ENCODE assay signal across 24 mouse cellular contexts in the genomic region with DNA sequence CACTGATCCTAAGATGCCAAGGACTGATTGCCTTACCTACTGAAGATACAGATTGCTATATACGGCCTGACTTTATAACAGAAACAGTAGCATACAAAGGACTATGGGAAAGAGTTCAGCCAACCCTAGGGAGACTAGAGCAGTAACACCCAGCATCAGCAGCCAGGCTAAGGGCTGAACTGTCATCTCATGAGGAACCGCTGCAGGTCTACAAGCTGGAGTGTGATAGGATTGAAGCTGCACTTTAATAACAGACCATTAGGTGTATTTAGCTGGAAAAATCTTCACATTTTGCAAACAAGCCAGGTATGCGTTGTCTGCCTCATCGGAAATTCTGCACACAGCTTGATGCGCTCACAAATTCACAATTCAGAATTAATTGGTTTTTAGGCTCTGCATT.
DNase-seq lines count a peak whose midpoint lies in the region; ATAC-seq and TF ChIP-seq lines count a peak whose summit lies in the region.
"Had no signal": no experiment of that assay in that cellular context is flagged by ENCODE, and none has a peak within 500 bp of the region (broad histone marks: within the 10 kb centered on the region; RNA-seq: fewer than 3 reads in every experiment).

No protein-coding gene starts in this region.

- 74% methylated on average over 5 of the region's 5 CpGs for WGBS in hindbrain, embryonic 16.5 days
- WGBS in hindbrain, embryonic 12.5 days: 88% methylated on average over 5 of the region's 5 CpGs
- 68% methylated on average over 5 of the region's 5 CpGs for WGBS in midbrain, embryonic 15.5 days
- WGBS in midbrain, embryonic 11.5 days: 89% methylated on average over 5 of the region's 5 CpGs
- 68% methylated on average over 5 of the region's 5 CpGs for WGBS in midbrain, postnatal 0 days

- intact Hi-C loops in heart, postnatal 14 days (cut with DNase I): no loop called here

- no peaks in the 10 kb centered on the region for H3K9me3 ChIP-seq in hindbrain, embryonic 16.5 days (ENCODE audit: control insufficient read depth, low read length)
- no peaks in the 10 kb centered on the region for H3K9me3 ChIP-seq in hindbrain, embryonic 12.5 days (replicated peaks)
- no peaks in the 10 kb centered on the region for H3K9me3 ChIP-seq in midbrain, embryonic 15.5 days
- H3K9me3 ChIP-seq in midbrain, embryonic 11.5 days (ENCODE audit: control insufficient read depth, low read length): no peaks in the 10 kb centered on the region
- no peaks in the 10 kb centered on the region for H3K9me3 ChIP-seq in midbrain, postnatal 0 days (ENCODE audit: low read length)
- H3K9me3 ChIP-seq: embryonic facial prominence, embryonic 10.5 days; embryonic facial prominence, embryonic 13.5 days; forebrain, embryonic 12.5 days; forebrain, embryonic 15.5 days had no signal

- H3K36me3 ChIP-seq in hindbrain, embryonic 16.5 days (ENCODE audit: control insufficient read depth, insufficient read depth, low read length): no peaks in the 10 kb centered on the region
- no peaks in the 10 kb centered on the region for H3K36me3 ChIP-seq in hindbrain, embryonic 12.5 days
- H3K36me3 ChIP-seq in midbrain, embryonic 15.5 days (replicated peaks): no peaks in the 10 kb centered on the region
- H3K36me3 ChIP-seq in midbrain, embryonic 11.5 days (ENCODE audit: control insufficient read depth, insufficient read depth, low read length): no peaks in the 10 kb centered on the region
- H3K36me3 ChIP-seq in midbrain, postnatal 0 days (ENCODE audit: insufficient read depth, low read length): no peaks in the 10 kb centered on the region
- H3K36me3 ChIP-seq: embryonic facial prominence, embryonic 10.5 days; embryonic facial prominence, embryonic 13.5 days; forebrain, embryonic 12.5 days; forebrain, embryonic 15.5 days had no signal

- ATAC-seq in hindbrain, embryonic 16.5 days: 0 out of 2 replicates have a peak, but pooled peaks have one; percentile 20
- ATAC-seq in hindbrain, embryonic 12.5 days (ENCODE audit: low FRiP score): no peak
- peak; percentile 56; the same call in 1 of the 2 replicates for ATAC-seq in midbrain, embryonic 15.5 days (replicated peaks)
- ATAC-seq in midbrain, embryonic 11.5 days (ENCODE audit: low FRiP score): no peak
- ATAC-seq in midbrain, postnatal 0 days (ENCODE audit: low FRiP score): peak; percentile 41
- ATAC-seq: activated CD4-positive, CD25-positive, alpha-beta regulatory T cell, adult 4 months; forebrain, embryonic 15.5 days had no signal

- H3K27ac ChIP-seq in hindbrain, embryonic 16.5 days (ENCODE audit: low read depth, low read length): no peak overlapping the region
- no peak overlapping the region for H3K27ac ChIP-seq in hindbrain, embryonic 12.5 days
- H3K27ac ChIP-seq in midbrain, embryonic 15.5 days: no peak overlapping the region
- no peak overlapping the region for H3K27ac ChIP-seq in midbrain, embryonic 11.5 days (ENCODE audit: low read depth, low read length)
- H3K27ac ChIP-seq in midbrain, postnatal 0 days (ENCODE audit: low read depth, low read length): no peak overlapping the region
- H3K27ac ChIP-seq: embryonic facial prominence, embryonic 10.5 days; embryonic facial prominence, embryonic 13.5 days; forebrain, embryonic 12.5 days; forebrain, embryonic 15.5 days had no signal

- DNase-seq in heart, adult 11 months: peak; percentile 66
- DNase-seq in heart, postnatal 14 days: no peak
- DNase-seq in midbrain, embryonic 11.5 days (ENCODE audit: low spot score, missing footprints): no peak
- peak; percentile 6 for DNase-seq in midbrain, postnatal 0 days (ENCODE audit: low spot score)
- DNase-seq: adrenal gland, adult 8-10 months; adrenal gland, postnatal 25 days; cerebellum, adult 11-12 months; cerebellum, adult 8-10 months; cerebellum, postnatal 10 days; cerebellum, postnatal 36 days; embryo, embryonic 11 days; gastrocnemius, postnatal 10 days; gastrocnemius, postnatal 36 days; heart, postnatal 36 days had no signal

- no peak overlapping the region for H3K4me2 ChIP-seq in hindbrain, embryonic 16.5 days (ENCODE audit: low read length)
- no peak overlapping the region for H3K4me2 ChIP-seq in hindbrain, embryonic 12.5 days (replicated peaks)
- no peak overlapping the region for H3K4me2 ChIP-seq in midbrain, embryonic 15.5 days
- no peak overlapping the region for H3K4me2 ChIP-seq in midbrain, embryonic 11.5 days
- no peak overlapping the region for H3K4me2 ChIP-seq in midbrain, postnatal 0 days (ENCODE audit: low read depth, low read length, poor library complexity, severe bottlenecking)
- H3K4me2 ChIP-seq: embryonic facial prominence, embryonic 13.5 days; forebrain, embryonic 12.5 days; forebrain, embryonic 15.5 days; heart, embryonic 11.5 days had no signal

- H3K4me1 ChIP-seq in hindbrain, embryonic 16.5 days (ENCODE audit: control insufficient read depth, insufficient read depth, low read depth, low read length): no peaks in the 10 kb centered on the region
- no peaks in the 10 kb centered on the region for H3K4me1 ChIP-seq in hindbrain, embryonic 12.5 days
- no peaks in the 10 kb centered on the region for H3K4me1 ChIP-seq in midbrain, embryonic 15.5 days
- H3K4me1 ChIP-seq in midbrain, embryonic 11.5 days (ENCODE audit: control insufficient read depth, insufficient read depth, low read length): peaks cover 2% of the 10 kb centered on the region; the same call in 1 of the 2 replicates
- no peaks in the 10 kb centered on the region for H3K4me1 ChIP-seq in midbrain, postnatal 0 days (ENCODE audit: insufficient read depth, low read length)
- H3K4me1 ChIP-seq: embryonic facial prominence, embryonic 10.5 days; embryonic facial prominence, embryonic 13.5 days; forebrain, embryonic 12.5 days; forebrain, embryonic 15.5 days had no signal

- no peak for TF ChIP-seq CTCF in midbrain, postnatal 0 days (IDR thresholded peaks at IDR 0.05)

- no peak overlapping the region for H3K4me3 ChIP-seq in hindbrain, embryonic 16.5 days (ENCODE audit: low read length)
- H3K4me3 ChIP-seq in hindbrain, embryonic 12.5 days: no peak overlapping the region
- no peak overlapping the region for H3K4me3 ChIP-seq in midbrain, embryonic 15.5 days
- H3K4me3 ChIP-seq in midbrain, embryonic 11.5 days (ENCODE audit: low read depth, low read length): no peak overlapping the region
- no peak overlapping the region for H3K4me3 ChIP-seq in midbrain, postnatal 0 days (ENCODE audit: low read depth, low read length)
- H3K4me3 ChIP-seq: embryonic facial prominence, embryonic 10.5 days; embryonic facial prominence, embryonic 13.5 days; erythroblast, embryonic 14.5 days; forebrain, embryonic 12.5 days; forebrain, embryonic 15.5 days had no signal

- no peak overlapping the region for H3K9ac ChIP-seq in hindbrain, embryonic 16.5 days (ENCODE audit: low read depth, low read length)
- H3K9ac ChIP-seq in hindbrain, embryonic 12.5 days: no peak overlapping the region
- no peak overlapping the region for H3K9ac ChIP-seq in midbrain, embryonic 15.5 days
- no peak overlapping the region for H3K9ac ChIP-seq in midbrain, embryonic 11.5 days (ENCODE audit: low read length)
- H3K9ac ChIP-seq in midbrain, postnatal 0 days (replicated peaks; ENCODE audit: low read length, poor library complexity, severe bottlenecking): no peak overlapping the region
- H3K9ac ChIP-seq: embryonic facial prominence, embryonic 13.5 days; forebrain, embryonic 12.5 days; forebrain, embryonic 15.5 days had no signal

- no peaks in the 10 kb centered on the region for H3K27me3 ChIP-seq in hindbrain, embryonic 16.5 days (replicated peaks; ENCODE audit: control insufficient read depth, insufficient read depth, low read length)
- H3K27me3 ChIP-seq in hindbrain, embryonic 12.5 days: peaks cover 5% of the 10 kb centered on the region; the same call in 1 of the 2 replicates
- no peaks in the 10 kb centered on the region for H3K27me3 ChIP-seq in midbrain, embryonic 15.5 days (replicated peaks)
- no peaks in the 10 kb centered on the region for H3K27me3 ChIP-seq in midbrain, embryonic 11.5 days (ENCODE audit: control insufficient read depth, insufficient read depth, low read length)
- no peaks in the 10 kb centered on the region for H3K27me3 ChIP-seq in midbrain, postnatal 0 days (ENCODE audit: insufficient read depth, low read length)
- H3K27me3 ChIP-seq: embryonic facial prominence, embryonic 13.5 days; forebrain, embryonic 12.5 days; forebrain, embryonic 15.5 days had no signal

Comparison
In these comparisons a context has a peak if more than half of its experiments do, and no peak if none do; other contexts are left out.
1. DNase-seq: peak in heart, adult 11 months (single experiment) and midbrain, postnatal 0 days (single experiment); none in heart, postnatal 14 days (0 of 2) and midbrain, embryonic 11.5 days (single experiment).
2. ATAC-seq: peak in hindbrain, embryonic 16.5 days (single experiment), midbrain, embryonic 15.5 days (single experiment) and midbrain, postnatal 0 days (single experiment); none in hindbrain, embryonic 12.5 days (single experiment) and midbrain, embryonic 11.5 days (single experiment).